Mouse (Mus musculus): Measurements from ENCODE around the gene Arpp21.

DNA sequence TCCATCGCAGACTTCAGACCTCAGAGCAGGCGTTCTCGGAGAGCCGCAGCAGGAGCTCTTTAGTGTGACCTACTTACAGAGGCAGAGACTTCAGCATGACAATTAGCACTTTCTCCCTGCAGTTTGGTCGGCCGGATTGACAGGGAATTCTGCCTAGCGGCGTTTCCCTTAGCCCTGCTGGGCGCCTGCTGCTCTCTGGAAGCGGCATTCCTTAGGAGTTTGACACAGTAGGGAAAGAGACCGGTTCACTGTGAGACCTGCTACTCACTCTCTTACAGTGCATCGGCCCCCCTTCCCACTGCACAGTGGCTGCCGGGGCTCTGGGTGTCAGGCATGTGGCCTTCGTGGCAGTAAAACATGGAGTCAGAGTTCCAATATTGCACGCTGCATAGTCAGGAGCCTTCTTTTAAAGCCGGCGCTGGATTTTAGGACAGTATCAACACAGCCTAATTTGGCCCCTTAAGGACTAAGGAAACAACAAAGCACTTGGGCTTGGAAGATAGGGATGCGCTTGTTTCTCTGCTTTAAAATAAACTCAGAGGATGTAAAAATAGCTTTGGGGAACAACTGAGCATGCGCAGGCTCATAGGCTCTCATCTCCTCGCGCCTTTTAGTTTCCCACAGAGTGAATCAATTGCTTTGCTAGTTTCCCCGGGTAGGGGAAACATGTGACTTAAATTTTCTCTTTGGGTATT, 117.2 kb downstream of the Arpp21 start:
- TF ChIP-seq CTCF (IDR thresholded peaks at IDR 0.05; ENCODE audit: low read depth, low read length) (no peak), POLR2A (IDR thresholded peaks at IDR 0.05; ENCODE audit: extremely low read depth, insufficient read depth, low read length) (no peak)

All from liver, adult 2 months (tissue).